Mouse (Mus musculus) heart, embryonic 14.5 days (tissue): Measurements from ENCODE around the gene Rexo2. TPM values are rescaled to one million over a fixed set of nuclear protein-coding genes. Genes with fewer than 3 reads are reported as not detected.
"Not testable (repeated sequence)": the region's sequence is repeated elsewhere in the genome, so short reads cannot be mapped to it uniquely, and the experiment has no call there.

Experiments
- ATAC-seq: fragments of 200-750 bp; cut with Nextera tagmentation; 2 replicates; pipeline ENCODE4 v1.8.0; 2017; ENCODE audit warnings: low read depth, moderate TSS enrichment; ENCODE audit not compliant: insufficient number of reproducible peaks, insufficient read depth, low FRiP score
- H3K27ac ChIP-seq, 2 experiments: fragments of 200-500 bp in 1 of 2; fragments of 300-500 bp in 1 of 2; sonication (generic) in 1 of 2; replicated peaks in 1 of 2; 2 replicates each; pipeline ENCODE4 v1.5.1; 2012 to 2014; ENCODE audit warnings: low read depth in 2 of 2, low read length in 2 of 2, control low read depth in 1 of 2, mild to moderate bottlenecking in 1 of 2, mixed read lengths in 1 of 2; ENCODE audit not compliant: control insufficient read depth in 1 of 2, insufficient read depth in 1 of 2
- H3K27me3 ChIP-seq: fragments of 300-500 bp; sonication (generic); 2 replicates; pipeline ENCODE4 v1.6.1; 2014; ENCODE audit warnings: mild to moderate bottlenecking, low read length, control low read depth; ENCODE audit not compliant: control insufficient read depth, insufficient read depth
- H3K36me3 ChIP-seq: fragments of 300-500 bp; sonication (generic); 2 replicates; pipeline ENCODE4 v1.6.1; 2014; ENCODE audit warnings: mild to moderate bottlenecking, control low read depth, low read length, mixed read lengths; ENCODE audit not compliant: control insufficient read depth, insufficient read depth
- H3K4me1 ChIP-seq, 2 experiments: fragments of 200-500 bp in 1 of 2; fragments of 300-500 bp in 1 of 2; sonication (generic) in 1 of 2; 2 replicates each; pipeline ENCODE4 v1.6.1; 2012 to 2014; ENCODE audit warnings: low read length in 2 of 2, control low read depth in 1 of 2, mixed read lengths in 1 of 2; ENCODE audit not compliant: control insufficient read depth in 2 of 2, insufficient read depth in 2 of 2
- H3K4me2 ChIP-seq: fragments of 300-500 bp; sonication (generic); 2 replicates; pipeline ENCODE4 v1.6.1; 2014; ENCODE audit warnings: mild to moderate bottlenecking, low read length
- H3K4me3 ChIP-seq, 2 experiments: fragments of 200-500 bp in 1 of 2; fragments of 300-500 bp in 1 of 2; sonication (generic) in 1 of 2; 2 replicates each; pipeline ENCODE4 v1.5.1; 2012 to 2014; ENCODE audit warnings: low read length in 2 of 2, mild to moderate bottlenecking in 2 of 2, control low read depth in 1 of 2, low read depth in 1 of 2, moderate library complexity in 1 of 2; ENCODE audit not compliant: control insufficient read depth in 1 of 2, insufficient read depth in 1 of 2
- H3K9ac ChIP-seq: fragments of 300-500 bp; sonication (generic); 2 replicates; pipeline ENCODE4 v1.6.1; 2014; ENCODE audit warnings: mild to moderate bottlenecking, low read length
- H3K9me3 ChIP-seq: fragments of 300-500 bp; sonication (generic); 2 replicates; pipeline ENCODE4 v1.6.1; 2016; ENCODE audit warnings: low read length, control low read depth; ENCODE audit not compliant: control insufficient read depth
- WGBS: fragments of 180-500 bp; shearing (Covaris S2); extraction: QIAGEN DNeasy Blood & Tissue Kit; methylation state at CpG from one replicate; pipeline ENCODE4 v1.1.7; 2014; 5-methylcytosine and 5-hydroxymethylcytosine counted together
- polyA plus RNA-seq: library from polyadenylated mRNA; unstranded; fragments of >200 nt; fragmentation: Nextera tagmentation; extraction: Ambion mirVana; gene quantifications from 2 replicates; pipeline ENCODE4 v1.2.1, GENCODE M21; 2014

Rexo2 gene
- 73.1 and 75.2 TPM in 2 replicates for polyA plus RNA-seq

GRCm38 (mm10) chr9:48480411-48481213, at the start of gene Rexo2:
TSS of gene Rexo2 (minus strand) at chr9:48480623.
- H3K36me3 ChIP-seq: peaks cover 20% of the 10 kb centered on the region
- H3K4me1 ChIP-seq: no peaks in the 10 kb centered on the region; a peak in 2 of 4 replicates
- H3K27ac ChIP-seq: no peak within 1 kb of the TSS
- H3K9me3 ChIP-seq: no peaks in the 10 kb centered on the region
- ATAC-seq: peak; percentile 97
- no peaks in the 10 kb centered on the region for H3K27me3 ChIP-seq
- peak within 1 kb of the TSS; percentile 93 for H3K4me2 ChIP-seq
- WGBS: under 1% methylated on average over 49 of the region's 49 CpGs
- H3K4me3 ChIP-seq: peak within 1 kb of the TSS; percentile 82 to 97
- H3K9ac ChIP-seq: peak within 1 kb of the TSS; percentile 86

GRCm38 (mm10) chr9:48526520-48526919, 46.1 kb upstream of the Rexo2 start:
- Histone ChIP-seq H3K9me3 (no peaks in the 10 kb centered on the region), H3K27ac (no peak overlapping the region), H3K4me1 (no peaks in the 10 kb centered on the region), H3K27me3 (no peaks in the 10 kb centered on the region), H3K4me2 (no peak overlapping the region), H3K4me3 (no peak overlapping the region), H3K36me3 (no peaks in the 10 kb centered on the region), H3K9ac (no peak overlapping the region)
- WGBS: 83% methylated on average over 4 of the region's 4 CpGs
- no peak for ATAC-seq

GRCm38 (mm10) chr9:48525566-48525965, 45.1 kb upstream of the Rexo2 start:
- Histone ChIP-seq H3K36me3 (no peaks in the 10 kb centered on the region), H3K27ac (no peak overlapping the region), H3K9me3 (no peaks in the 10 kb centered on the region), H3K9ac (no peak overlapping the region), H3K4me3 (no peak overlapping the region), H3K4me2 (no peak overlapping the region), H3K4me1 (no peaks in the 10 kb centered on the region), H3K27me3 (no peaks in the 10 kb centered on the region)
- 11% methylated on average over 1 of the region's 1 CpGs for WGBS
- no peak for ATAC-seq

DNA sequence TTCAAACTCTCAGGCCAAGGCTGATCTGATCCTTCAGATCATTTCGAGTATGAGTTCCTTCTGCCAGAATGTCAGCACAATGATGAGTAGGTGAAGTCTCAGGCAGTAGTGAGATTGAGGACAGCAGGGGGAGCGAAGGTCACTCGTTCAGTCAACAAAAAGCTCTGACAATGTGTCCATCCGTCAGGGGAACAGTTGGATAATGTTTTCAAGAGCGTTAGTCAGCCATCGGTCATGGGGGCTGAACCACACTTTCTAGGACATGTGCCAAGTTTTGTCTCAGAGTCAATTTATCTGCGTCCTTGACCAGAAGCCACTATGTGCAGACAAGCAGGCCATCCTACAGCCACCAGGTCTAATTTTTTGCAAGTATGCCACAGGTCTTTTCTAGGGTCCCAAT, 40.0 kb upstream of the Rexo2 start:
- H3K36me3 ChIP-seq, H3K4me2 ChIP-seq, ATAC-seq, H3K9ac ChIP-seq, H3K9me3 ChIP-seq, H3K4me3 ChIP-seq, H3K27me3 ChIP-seq, H3K27ac ChIP-seq: not testable (repeated sequence)
- peaks cover 2 to 14% of the 10 kb centered on the region in 2 experiments; a peak in 3 of 4 replicates for H3K4me1 ChIP-seq
- WGBS: no CpG with 5 or more reads among the region's 7 CpGs

- no peak overlapping the region for H3K9ac ChIP-seq
- no peak overlapping the region for H3K4me3 ChIP-seq
- 83% methylated on average over 19 of the region's 19 CpGs for WGBS
- no peaks in the 10 kb centered on the region for H3K27me3 ChIP-seq
- no peaks in the 10 kb centered on the region for H3K36me3 ChIP-seq
- H3K27ac ChIP-seq: no peak overlapping the region
- H3K4me1 ChIP-seq: peaks cover 2 to 21% of the 10 kb centered on the region in 2 experiments
- no peaks in the 10 kb centered on the region for H3K9me3 ChIP-seq
- no peak overlapping the region for H3K4me2 ChIP-seq
- no peak for ATAC-seq
Measured at GRCm38 (mm10) chr9:48517372-48518130, 37.1 kb upstream of the Rexo2 start.

DNA sequence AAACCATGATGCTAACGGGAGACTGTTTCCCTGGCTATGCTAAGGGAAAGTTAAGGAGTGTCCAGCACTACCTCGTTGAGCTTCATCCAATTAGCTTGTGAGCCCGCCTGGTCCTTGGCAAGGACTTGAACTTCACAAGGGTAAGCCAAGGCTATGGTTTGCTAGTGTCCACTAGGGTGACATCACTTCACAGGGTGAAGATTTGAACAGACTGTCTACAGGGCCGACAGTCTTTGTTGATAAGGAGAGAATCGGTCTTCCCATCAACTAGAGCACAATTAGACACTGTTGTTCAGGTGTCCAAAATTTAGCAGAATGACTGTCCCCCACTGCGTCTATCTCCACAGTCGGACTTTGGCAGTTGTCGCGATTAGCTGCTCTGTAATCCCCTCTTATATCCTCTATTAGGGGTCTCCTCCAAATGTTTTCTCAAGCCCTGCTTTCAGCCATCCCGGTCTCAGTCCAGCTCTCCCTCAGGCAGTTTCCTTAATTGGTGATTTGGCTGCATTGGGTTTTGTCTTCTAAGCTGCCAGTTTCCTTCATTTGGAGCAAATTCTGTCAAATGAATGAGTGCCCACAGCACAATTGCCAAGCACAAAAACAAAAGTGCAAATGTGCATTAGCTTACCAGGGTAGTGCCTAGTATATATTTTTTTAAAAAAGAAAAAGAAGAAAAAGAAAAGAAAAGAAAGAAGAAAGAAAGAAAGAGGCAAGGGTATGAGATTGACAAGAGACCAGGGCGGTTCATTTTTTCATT, 36.4 kb upstream of the Rexo2 start:
- Histone ChIP-seq H3K27ac (peak overlapping the region in 1 of 2 experiments; percentile 85; a peak in 1 of 4 replicates), H3K4me3 (no peak overlapping the region), H3K36me3 (no peaks in the 10 kb centered on the region), H3K27me3 (no peaks in the 10 kb centered on the region), H3K4me2 (no peak overlapping the region), H3K4me1 (peaks cover 2 to 21% of the 10 kb centered on the region in 2 experiments), H3K9me3 (no peaks in the 10 kb centered on the region), H3K9ac (no peak overlapping the region)
- no peak for ATAC-seq
- WGBS: 83% methylated on average over 11 of the region's 11 CpGs

- H3K27me3 ChIP-seq: no peaks in the 10 kb centered on the region
- H3K4me1 ChIP-seq: peaks cover 2 to 21% of the 10 kb centered on the region in 2 experiments
- no peak overlapping the region for H3K9ac ChIP-seq
- WGBS: 15% methylated on average over 1 of the region's 1 CpGs
- no peaks in the 10 kb centered on the region for H3K9me3 ChIP-seq
- peak; percentile 91 for ATAC-seq
- H3K4me2 ChIP-seq: peak overlapping the region; percentile 31; the same call in 1 of the 2 replicates
- H3K36me3 ChIP-seq: no peaks in the 10 kb centered on the region
- H3K27ac ChIP-seq: peak overlapping the region; percentile 85 to 95
- H3K4me3 ChIP-seq: no peak overlapping the region
Measured at GRCm38 (mm10) chr9:48515332-48515731, 34.9 kb upstream of the Rexo2 start.
